Mouse (Mus musculus) thymus, adult 18-20 months (tissue): ENCODE measurements around the gene Gm17720.
"Not testable (repeated sequence)": the region's sequence is repeated elsewhere in the genome, so short reads cannot be mapped to it uniquely, and the experiment has no call there.

ENCODE experiments used
- DNase-seq, 2 experiments: peaks; one replicate each; pipeline ENCODE4 v3.0.0; 2022; ENCODE audit warnings: mixed read lengths in 2 of 2

Gene Gm17720

GRCm38 (mm10) chr8:110039216-110039615 lies 63.3 kb downstream of the Gm17720 start:
- DNase-seq: no peak

GRCm38 (mm10) chr8:110036156-110036555 lies 66.4 kb downstream of the Gm17720 start:
- no peak for DNase-seq

DNA sequence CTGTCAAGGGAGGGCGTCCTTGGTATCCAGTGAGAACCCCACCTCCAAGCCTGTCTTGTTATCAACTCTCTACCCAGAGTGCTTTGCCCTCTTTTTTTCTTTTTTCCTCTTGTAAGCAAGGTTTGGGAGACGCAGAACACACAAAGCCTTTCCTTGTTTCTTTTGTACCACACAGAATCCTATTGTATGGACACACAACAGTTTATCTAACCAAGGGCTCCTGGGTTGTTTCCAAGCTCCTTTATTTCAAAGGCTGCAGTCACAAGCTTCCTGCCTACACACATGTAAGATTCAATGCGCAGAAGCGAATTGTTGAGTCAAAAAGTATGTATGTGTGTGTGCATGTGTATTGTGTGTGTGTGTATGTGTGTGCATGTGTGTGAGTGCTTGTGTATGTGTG lies 68.2 kb downstream of the Gm17720 start:
- no peak for DNase-seq

DNA sequence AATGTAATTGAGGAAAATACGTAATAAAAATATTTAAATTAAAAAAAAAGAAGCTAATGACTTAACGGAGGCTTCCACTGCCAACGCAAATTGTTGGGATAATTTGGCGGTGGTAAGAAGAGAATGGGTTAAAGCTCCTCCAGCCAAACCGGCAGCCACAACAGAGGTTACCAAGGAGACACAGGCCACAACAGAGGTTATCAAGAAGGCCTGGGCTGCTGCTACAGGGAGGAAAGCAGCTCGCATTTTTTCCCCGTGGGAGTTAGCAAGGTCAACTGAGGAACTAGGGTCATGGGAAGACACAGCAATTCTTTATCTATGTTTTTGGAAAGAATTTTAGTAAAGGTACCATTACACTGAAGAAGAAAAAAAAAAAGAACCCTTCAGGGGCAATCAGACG lies 68.8 kb downstream of the Gm17720 start:
- not testable (repeated sequence) for DNase-seq
